Mouse (Mus musculus) fibroblast of lung, adult 2 months (primary cell): ENCODE data around the gene Tmem158.

Experiments used
- DNase-seq: peaks from one replicate; pipeline ENCODE4 v3.0.0-alpha.2; 2011; ENCODE audit warnings: low read depth

Gene Tmem158

DNA sequence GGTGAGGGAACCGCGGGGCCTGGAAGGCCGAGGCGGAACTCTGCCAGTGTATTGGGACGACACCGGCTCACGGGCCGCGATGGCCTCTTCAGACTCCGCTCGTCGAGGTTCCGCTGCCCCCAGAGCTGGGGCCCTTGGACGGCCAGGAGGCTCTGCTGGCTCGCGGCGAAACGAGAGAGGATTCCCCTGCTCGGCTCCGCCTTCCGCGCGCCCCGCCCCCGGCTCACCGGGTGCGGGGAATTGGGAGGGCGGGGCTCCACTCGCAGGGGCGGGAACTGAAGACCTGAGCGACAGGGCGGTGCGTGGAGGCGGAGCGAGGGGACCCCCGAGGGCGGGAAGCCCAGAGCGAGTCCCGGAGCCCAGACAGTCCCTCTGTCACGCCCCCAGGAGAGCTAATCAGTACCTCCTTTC is at the start of gene Tmem158:
Tmem158 (minus strand) TSS at position 154 of the 411 bp plus-strand sequence.
- DNase-seq, result no peak

DNA sequence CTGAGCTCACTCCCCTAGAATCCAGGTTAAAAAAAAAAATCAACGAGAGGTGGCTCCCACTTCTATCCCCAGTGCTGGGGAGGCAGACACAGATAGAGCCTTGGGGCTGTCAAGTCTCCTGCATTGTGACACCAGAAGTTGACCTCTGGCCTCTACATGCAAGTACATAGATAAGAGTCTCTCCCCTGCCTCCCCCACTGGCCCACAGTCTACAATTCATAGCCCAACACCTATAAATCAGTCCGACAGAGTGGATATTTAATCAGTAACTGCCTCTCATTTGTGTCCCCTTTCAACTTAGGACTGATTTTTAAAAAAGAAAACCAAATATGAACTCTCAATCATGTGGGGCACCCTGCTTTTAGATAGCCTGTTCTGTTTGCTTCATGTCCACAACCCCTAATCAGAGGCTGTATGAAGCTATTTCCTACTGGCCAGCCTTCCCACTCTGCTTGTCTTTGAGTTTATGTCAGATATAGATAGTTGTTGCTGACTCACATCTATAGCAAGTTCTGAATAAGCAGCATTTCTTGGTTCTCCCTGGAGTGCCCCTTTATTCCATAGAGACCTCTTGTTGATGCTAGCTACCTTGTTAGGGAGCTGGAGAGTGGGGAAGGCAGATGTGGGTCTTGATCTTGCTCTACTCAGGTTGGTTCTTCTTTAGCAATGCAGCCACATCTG is 49.3 kb upstream of the Tmem158 start:
- DNase-seq, result no peak

DNA sequence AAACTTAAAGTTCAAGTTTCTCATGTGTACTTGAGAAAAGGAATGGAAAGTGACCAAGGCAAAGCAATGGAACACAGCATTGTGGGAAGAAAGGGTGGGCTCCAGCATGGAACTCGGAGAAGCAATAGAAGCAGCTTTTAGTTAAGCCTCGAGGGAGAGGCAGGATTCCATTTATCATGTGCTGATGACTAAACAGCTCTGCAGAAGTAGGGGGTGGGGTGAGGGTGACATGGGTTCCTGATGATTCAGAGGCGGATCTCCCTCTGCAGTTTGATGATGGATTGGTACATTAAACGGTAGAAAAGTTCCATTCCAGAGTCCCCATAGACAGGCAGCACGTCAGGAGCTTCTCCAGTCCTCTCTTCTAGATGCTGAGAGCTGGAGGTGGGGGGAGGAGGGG is 48.5 kb upstream of the Tmem158 start:
- peak; percentile 33 for DNase-seq

DNA sequence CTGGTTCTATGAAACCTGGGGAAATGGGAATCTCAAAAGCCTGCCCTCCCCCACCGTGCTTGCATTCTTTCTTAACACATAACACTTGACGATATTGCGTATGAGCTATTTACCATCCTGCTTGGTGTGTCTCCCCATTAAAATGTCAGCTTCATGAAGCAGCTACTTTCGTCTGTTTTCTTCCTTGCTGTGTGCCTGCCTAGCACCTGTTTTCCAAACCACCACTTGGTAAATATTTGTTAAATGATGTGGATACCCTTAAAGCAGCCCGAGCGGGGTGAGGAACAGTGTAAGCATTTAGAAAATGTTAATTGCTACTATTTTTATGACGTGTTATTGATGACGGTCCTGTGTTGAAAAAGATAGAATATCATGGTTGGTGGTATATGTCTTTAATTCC is 44.4 kb upstream of the Tmem158 start:
- DNase-seq, result no peak

DNA sequence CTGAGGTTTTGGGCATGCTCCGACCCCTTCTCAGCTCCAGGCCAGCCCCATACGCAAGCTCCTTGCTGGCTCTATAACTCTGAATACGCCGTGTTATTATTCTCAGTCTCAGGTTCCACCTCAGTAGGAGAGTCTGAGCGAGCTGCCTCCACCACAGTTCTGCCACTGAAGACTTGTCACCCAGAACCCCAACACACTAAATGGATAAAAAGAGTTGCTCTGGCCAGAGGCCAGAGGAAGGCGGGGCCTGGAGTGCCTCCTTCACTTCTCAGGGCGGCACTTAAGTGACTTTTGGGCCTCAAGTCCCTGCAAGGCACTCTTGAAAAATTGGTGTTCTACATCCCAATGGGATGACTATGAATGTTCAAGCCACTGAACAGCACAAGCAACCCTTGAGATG is 43.4 kb upstream of the Tmem158 start:
- DNase-seq, result no peak

DNA sequence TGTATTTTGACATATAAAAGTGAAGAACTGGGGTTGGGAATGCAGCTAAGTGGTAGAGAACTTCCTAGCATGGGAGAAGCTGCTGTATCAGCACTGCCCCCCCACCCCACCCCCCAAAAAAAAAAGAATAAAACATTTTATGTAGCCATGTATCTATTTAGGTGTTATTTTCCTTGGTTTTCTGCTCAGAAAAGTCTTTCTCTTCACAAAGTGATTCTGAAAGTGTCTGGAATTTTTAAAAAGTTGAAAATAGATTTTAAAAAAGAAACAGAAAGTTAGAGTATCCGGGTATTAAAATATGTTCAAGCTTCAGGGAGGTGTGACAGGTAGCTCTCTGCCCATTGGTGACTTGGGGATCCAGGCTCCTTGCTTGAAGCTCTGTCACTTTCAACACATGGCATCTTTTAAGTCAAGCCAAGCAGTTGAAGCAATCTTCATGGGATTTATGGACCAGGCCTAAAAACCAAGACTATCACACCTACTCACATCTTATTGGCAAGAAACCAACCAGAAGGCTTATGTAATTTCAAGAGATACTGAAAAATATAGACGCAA is 42.3 kb upstream of the Tmem158 start:
- no peak for DNase-seq

DNA sequence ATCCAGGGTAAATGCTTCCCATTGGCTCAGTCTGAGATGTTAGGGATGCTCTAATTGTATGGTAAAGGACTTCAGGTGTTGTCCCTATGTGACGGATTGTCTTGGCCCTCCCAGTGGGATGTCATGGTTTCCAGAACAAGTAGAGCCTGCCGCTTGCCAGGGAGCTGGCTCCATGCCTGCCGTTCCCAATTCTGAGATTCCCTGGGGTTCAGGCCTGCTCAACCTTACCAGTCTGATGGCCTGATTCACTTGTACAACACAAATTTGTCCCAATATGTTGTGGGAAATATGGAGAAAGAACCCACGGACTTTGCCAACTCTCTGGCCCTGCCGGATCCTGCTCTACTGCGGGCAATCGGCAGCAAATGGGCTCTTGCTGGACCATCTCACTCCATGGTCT is 37.3 kb upstream of the Tmem158 start:
- DNase-seq, result no peak

DNA sequence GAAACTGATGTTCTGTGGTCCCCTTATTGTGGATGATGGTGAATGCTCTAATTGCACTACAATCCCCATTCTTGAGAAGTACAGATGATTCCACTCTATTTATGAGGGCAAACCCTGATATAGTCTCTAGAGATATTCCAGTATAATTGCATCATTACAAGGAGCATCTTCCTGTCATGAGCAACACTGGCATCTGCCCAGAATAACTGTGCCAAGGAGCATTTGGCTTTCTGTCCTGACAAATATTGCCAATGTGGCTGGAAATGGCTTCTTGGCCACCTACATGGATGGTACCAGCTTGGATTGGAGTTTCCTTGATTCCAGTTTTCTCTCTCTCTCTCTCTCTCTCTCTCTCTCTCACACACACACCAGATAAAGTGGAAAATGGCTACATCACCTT is 35.7 kb upstream of the Tmem158 start:
- no peak for DNase-seq

DNA sequence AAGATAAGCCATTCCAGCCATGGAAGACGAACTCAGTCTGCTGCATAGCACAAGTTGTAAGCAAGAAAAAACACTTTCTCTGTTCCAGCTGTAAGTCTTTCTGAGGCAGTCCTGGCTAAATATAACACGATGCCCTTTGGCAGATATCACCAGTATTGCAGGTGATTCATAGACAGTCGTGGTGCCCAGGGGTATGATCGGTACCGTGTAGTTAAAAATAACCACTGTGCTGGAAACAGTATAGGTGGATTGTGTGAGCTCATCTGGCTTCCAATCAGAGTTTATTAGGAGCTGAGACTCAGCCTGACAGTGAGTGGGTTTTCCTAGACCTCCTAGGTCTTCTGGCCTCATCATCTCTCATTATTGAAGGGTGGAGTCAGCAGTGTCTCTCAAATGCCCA is 34.0 kb upstream of the Tmem158 start:
- no peak for DNase-seq

DNA sequence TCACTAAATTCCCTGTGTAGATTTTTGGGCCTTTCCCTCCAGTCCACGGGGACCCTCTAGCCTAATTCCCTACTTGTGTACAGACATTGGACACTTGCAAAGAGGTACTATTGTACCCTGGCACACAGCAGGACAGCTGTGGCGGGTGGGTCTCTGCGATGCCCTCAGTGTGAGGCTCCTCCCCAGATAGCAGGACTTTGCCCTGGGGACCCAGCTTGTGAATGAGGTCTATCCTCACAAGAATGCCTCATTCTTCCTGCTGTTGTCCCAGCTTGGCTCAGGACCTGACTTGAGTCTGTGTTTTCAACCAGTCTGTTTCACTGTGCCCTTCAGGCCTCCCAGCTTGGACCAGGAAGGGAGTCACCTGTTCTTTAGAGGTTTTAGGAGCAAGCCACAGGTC is 27.8 kb upstream of the Tmem158 start:
- DNase-seq, result no peak

DNA sequence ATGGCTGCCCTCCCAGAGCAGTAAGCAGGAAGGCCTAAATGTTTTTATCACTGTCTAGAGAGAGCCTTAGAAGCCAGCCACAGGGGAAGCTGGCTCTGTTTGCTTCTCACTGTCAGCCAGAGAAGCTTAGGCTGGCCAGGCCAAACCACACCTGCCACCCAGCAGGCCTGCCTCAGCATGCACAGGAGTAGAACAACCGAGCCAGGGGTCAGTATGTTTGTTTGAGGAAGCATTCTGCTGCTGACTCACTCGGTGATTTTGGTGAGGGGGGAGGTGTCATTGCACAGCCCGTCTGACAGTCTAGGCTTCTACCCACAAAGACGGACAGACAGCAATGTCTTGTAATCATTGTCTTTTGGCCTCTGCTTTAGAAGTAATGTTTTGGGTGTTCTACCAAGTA is 25.1 kb upstream of the Tmem158 start:
- peak; percentile 26 for DNase-seq

DNA sequence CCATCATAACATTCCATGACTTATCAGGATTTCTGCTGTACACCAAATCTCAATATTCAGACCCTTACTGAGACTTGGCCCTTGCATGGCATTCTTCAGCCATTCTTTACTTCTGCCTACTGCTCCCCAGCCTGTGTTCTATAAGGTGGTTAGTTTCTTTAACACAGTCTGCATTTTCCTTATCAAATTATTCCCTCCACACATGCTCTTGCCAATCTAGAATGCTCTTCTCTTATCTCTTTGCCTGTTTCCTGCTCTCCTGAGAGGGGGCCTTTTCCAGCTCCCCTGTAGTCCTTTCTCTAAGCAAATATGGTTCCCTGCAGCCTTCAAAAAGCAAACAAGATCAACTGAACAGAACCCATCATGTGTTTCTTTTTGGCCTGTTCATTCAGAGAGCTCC is 20.2 kb upstream of the Tmem158 start:
- DNase-seq, result no peak

DNA sequence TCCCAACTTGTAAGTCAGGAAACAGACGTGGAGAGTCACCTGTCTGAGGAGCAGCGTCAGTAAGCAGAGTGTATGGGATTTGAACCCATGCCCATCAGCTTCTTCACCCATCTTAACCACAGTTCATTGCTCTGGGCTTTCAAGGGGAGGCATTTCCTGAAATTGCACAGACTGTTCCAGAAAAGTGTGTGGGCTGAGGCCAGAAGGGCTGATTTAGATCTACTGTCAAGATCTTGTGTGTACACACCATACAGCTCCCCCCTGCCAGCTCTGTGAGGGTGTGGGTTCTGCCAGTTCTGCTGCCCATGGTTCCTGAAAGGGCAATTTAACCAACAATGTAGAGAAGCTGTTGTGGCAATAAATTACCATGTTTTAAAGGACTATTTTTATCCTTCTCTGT is 17.4 kb upstream of the Tmem158 start:
- no peak for DNase-seq

DNA sequence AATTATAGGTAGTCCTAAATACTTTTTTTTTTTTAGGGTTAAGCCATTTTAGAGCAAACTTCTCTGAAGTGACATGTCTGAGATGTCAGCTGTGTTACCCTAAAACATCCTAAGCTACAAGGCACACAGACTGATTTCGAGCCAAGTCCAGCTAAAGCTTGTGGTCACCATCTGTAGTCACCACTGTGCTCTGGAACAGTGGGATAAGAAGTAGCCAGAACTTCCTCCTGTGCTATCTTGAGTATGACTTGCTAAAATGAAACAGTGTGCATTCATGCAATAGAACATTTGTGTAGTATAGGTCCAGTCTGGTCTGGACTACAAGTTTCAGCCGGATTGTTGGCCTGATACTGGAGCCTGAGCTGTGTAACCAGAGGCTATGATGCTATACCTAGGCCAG is 14.8 kb upstream of the Tmem158 start:
- no peak for DNase-seq

DNA sequence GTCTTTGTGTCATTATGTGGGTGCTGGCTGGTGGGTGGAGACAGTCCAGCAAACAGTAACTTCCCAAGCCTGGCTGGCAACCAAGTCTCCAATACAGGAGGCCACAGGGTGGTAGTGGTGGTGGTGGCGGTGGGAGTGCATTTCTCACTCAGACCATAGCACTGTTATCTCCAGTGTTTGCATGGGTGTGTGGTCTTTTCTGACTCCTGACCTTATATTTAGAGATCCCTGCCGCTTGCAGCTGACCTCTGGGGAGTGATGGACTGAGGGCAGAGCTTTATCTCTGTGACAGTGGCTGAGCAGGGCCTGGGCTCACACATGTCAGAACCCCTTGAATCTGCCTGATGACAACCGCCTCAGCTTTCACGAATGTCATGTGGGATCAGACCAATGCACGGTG is 14.1 kb upstream of the Tmem158 start:
- DNase-seq, result no peak

DNA sequence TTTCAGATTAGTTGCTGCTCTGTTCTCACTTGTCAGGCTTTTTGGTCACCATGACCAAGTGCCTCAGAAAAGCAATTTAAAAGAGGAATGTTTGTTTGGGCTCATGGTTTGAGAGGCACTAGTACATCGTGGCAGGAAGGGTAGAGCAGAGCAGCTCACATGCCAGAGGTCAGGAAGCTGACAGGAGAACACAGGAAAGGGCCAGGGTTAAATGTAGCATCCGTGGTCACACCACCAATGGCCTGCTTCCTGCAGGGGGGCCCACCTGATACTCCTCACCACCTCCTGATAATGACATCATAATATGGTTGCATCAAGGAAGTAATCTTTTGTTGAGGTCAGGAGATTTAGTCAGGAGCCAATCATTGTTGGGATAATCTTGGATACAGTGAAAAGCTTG is 13.3 kb upstream of the Tmem158 start:
- no peak for DNase-seq

DNA sequence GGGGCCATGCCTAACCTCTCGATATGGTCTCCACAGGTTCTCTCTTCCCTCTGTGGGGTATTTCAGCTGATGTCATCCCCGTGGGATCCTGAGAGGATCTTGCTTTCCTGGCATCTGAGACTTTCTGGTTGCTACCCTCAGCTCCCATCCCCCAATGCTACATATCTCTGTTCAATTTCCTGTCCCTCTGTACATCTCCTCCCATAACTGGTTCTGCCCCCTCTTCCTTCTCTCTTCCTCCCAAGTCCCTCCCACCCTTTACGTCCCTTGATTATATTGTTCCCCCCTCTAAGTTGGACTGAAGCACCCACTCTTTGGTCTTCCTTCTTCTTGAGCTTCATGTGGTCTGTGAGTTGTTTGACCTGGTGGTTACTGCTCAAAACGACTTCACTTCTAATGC is 11.0 kb upstream of the Tmem158 start:
- DNase-seq, result no peak

DNA sequence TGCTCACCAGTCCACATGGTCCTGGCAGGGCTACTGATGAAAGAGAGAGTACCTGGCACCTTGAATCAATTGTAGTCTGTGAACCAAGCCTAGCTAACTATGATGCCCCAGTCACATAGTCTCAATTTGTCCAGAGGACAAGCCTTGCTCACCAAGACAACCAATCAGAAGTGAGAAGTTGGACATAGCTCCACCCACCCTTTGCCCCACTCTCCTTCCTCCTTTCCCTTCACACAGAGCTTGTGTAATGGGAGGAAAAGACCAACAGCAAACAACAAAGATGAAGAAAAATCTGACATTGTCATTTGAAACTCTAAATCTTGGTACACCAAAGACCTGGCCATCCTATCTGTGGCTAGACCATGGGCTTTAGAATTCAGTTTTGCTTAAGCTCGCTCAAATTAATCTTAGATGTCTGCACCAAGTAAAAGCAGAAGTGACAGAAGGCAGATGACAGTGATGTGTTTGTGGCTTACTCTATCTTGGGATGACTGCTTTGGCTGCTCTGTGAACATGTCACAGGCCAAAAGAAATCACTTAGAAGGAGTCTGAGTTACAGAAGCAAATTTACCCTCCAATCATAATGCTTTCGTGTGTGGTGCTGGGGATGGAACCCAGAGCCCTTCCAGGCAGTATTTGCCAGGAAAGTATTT is 9.5 kb upstream of the Tmem158 start:
- DNase-seq, result no peak

DNA sequence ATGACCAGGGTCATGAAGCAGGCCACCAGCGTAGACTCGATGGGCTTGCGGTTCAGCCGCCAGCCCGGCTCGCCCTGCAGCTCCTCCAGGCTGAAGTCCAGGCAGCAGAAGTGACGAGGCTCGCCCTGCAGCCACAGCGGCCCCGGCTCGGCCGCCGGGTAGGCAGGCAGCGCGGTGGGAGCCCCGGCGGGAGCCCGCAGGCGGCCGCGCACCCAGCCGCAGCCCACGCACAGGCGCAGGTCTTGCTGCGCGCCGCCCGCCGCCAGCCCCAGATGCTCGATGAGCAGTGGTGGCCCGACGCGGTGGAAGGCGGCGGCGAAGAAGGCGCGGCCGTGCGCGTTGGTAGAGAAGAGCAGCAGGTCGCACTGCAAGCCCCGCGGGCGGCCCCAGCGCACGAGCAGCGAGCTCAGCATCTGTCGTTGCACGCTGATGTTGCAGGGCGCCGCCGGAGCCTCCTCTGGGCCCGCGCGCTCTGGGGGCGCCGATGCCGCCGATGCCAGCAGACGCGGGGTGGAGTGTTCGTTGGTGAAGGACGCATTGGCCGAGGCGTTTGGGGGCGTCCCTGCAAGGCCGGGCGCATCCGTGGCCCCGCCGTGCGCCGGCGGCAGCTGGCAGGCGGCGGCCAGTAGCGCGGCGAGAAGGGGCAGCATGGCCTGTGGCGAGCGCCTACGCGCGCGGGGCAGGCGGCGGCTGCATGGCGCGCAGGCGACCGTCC is 511 bp downstream of the Tmem158 start:
- no peak for DNase-seq

DNA sequence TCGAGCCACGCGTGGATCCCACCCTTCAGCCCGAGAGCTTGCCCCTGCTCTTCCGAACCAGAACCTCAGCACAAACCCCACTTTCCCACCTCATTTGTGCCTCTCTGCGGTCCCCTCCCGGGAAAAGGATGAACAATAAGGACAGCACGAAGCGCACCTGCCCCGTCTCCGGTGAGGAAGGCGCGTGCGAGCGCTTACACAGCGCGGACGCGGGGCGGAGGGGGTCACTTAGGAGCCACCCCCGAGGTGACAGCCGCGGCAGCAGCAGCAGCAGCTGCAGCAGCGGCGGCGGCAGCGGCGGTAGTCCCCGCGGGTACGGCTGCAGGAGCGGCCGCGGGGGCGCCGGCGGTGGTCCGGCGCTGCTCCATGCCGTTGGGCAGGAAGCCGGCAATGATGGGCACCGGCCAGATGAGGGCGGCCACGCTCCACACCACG is 1.1 kb downstream of the Tmem158 start:
- no peak for DNase-seq

DNA sequence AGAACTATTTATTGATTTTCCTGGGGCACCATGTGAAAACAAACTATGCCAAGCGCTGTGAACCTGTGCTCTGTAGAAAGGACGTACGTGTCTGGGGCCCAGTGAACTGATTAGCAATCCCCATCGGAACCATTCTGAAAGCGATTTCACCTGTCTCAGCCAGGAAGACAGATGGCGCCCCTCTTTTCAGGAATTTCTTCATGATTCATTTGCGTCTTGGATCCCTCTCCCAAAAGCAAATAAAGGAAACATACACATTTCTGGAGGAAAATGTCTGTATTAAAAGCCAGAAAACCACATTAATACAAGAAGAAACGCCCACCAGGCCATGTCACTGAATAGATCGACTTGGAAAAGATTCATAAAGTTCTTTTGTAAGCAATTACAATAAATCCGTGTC is 1.8 kb downstream of the Tmem158 start:
- DNase-seq, result no peak

DNA sequence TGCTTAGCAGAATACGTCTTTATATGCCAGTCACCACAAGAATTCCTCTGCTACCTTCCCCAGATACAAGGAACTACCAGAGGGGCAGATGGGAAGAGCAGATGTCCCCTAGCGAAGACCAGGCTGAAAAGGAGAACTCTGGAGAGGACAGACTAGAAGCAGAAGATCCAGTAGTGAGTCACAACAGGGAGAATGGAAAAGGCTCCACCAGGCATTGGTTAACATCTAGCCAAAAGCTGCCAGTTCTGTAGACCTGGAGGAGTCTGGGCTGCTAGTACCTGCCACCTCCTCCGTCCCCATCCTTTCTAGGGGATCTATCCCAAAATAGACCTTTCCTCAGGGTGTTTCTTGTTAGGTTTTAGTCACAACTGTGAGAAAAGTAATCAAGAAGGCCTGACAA is 4.8 kb downstream of the Tmem158 start:
- no peak for DNase-seq

DNA sequence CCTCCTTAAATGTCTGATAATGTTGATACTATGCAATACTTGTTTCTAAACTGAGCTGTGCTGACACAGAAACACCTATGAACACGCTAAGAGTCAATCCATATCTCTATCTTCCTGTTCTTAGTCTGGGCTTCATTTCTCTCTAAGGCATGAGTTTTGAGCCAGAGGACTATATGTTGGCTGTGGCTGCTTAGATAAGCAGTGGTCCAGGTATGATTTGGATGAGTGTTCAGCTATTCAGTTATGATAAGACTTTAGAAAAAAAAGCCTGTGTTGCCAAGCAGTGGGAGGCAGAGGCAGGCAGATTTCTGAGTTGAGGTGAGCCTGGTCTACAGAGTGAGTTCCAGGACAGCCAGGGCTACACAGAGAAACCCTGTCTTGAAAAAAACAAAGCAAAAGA is 12.6 kb downstream of the Tmem158 start:
- DNase-seq, result no peak
